Mouse (Mus musculus): ENCODE data around the gene Dstn.
A peak's percentile ranks its signal among the peaks of the same experiment; 100 is the strongest.

The Dstn gene

GRCm38 (mm10) chr2:143934439-143934838 is 19.3 kb downstream of the Dstn start:
- Histone ChIP-seq H3K27me3 (ENCODE audit: control insufficient read depth, insufficient read depth, low read length, poor library complexity, severe bottlenecking) (no peaks in the 10 kb centered on the region), H3K36me3 (ENCODE audit: control insufficient read depth, insufficient read depth, low read length, poor library complexity, severe bottlenecking) (no peaks in the 10 kb centered on the region)
- no peak for DNase-seq (ENCODE audit: low read depth, low spot score)

GRCm38 (mm10) chr2:143937861-143938260 is 22.7 kb downstream of the Dstn start:
- DNase-seq (ENCODE audit: low read depth, low spot score), result no peak
- no peaks in the 10 kb centered on the region for H3K27me3 ChIP-seq (ENCODE audit: control insufficient read depth, insufficient read depth, low read length, poor library complexity, severe bottlenecking)
- H3K36me3 ChIP-seq (ENCODE audit: control insufficient read depth, insufficient read depth, low read length, poor library complexity, severe bottlenecking), result peaks cover 5% of the 10 kb centered on the region

GRCm38 (mm10) chr2:143940406-143940805 is 25.3 kb downstream of the Dstn start:
- H3K36me3 ChIP-seq (ENCODE audit: control insufficient read depth, insufficient read depth, low read length, poor library complexity, severe bottlenecking), result peaks cover 5% of the 10 kb centered on the region
- H3K27me3 ChIP-seq (ENCODE audit: control insufficient read depth, insufficient read depth, low read length, poor library complexity, severe bottlenecking), result no peaks in the 10 kb centered on the region
- DNase-seq (ENCODE audit: low read depth, low spot score), result no peak

- no peaks in the 10 kb centered on the region for H3K27me3 ChIP-seq (ENCODE audit: control insufficient read depth, insufficient read depth, low read length, poor library complexity, severe bottlenecking)
- no peak for DNase-seq (ENCODE audit: low read depth, low spot score)
- H3K36me3 ChIP-seq (ENCODE audit: control insufficient read depth, insufficient read depth, low read length, poor library complexity, severe bottlenecking), result peaks cover 10% of the 10 kb centered on the region
Measured at GRCm38 (mm10) chr2:143944796-143945195, 29.7 kb downstream of the Dstn start.

- peak; percentile 59 for DNase-seq (ENCODE audit: low read depth, low spot score)
- H3K36me3 ChIP-seq (ENCODE audit: control insufficient read depth, insufficient read depth, low read length, poor library complexity, severe bottlenecking), result peaks cover 12% of the 10 kb centered on the region
- H3K27me3 ChIP-seq (ENCODE audit: control insufficient read depth, insufficient read depth, low read length, poor library complexity, severe bottlenecking), result no peaks in the 10 kb centered on the region
Measured at GRCm38 (mm10) chr2:143945466-143946075, 30.5 kb downstream of the Dstn start.

- no peaks in the 10 kb centered on the region for H3K27me3 ChIP-seq (ENCODE audit: control insufficient read depth, insufficient read depth, low read length, poor library complexity, severe bottlenecking)
- H3K36me3 ChIP-seq (ENCODE audit: control insufficient read depth, insufficient read depth, low read length, poor library complexity, severe bottlenecking), result peaks cover 14% of the 10 kb centered on the region
- no peak for DNase-seq (ENCODE audit: low read depth, low spot score)
Measured at GRCm38 (mm10) chr2:143946399-143946798, 31.3 kb downstream of the Dstn start.

GRCm38 (mm10) chr2:143947981-143948380 is 32.9 kb downstream of the Dstn start:
- H3K36me3 ChIP-seq (ENCODE audit: control insufficient read depth, insufficient read depth, low read length, poor library complexity, severe bottlenecking), result peaks cover 10% of the 10 kb centered on the region
- H3K27me3 ChIP-seq (ENCODE audit: control insufficient read depth, insufficient read depth, low read length, poor library complexity, severe bottlenecking), result no peaks in the 10 kb centered on the region
- DNase-seq (ENCODE audit: low read depth, low spot score), result no peak

- peaks cover 10% of the 10 kb centered on the region for H3K36me3 ChIP-seq (ENCODE audit: control insufficient read depth, insufficient read depth, low read length, poor library complexity, severe bottlenecking)
- no peaks in the 10 kb centered on the region for H3K27me3 ChIP-seq (ENCODE audit: control insufficient read depth, insufficient read depth, low read length, poor library complexity, severe bottlenecking)
- no peak for DNase-seq (ENCODE audit: low read depth, low spot score)
Measured at GRCm38 (mm10) chr2:143948416-143948815, 33.3 kb downstream of the Dstn start.

- Histone ChIP-seq H3K36me3 (ENCODE audit: control insufficient read depth, insufficient read depth, low read length, poor library complexity, severe bottlenecking) (peaks cover 10% of the 10 kb centered on the region), H3K27me3 (ENCODE audit: control insufficient read depth, insufficient read depth, low read length, poor library complexity, severe bottlenecking) (no peaks in the 10 kb centered on the region)
- DNase-seq (ENCODE audit: low read depth, low spot score), result no peak
Measured at GRCm38 (mm10) chr2:143949217-143949616, 34.1 kb downstream of the Dstn start.

- DNase-seq (ENCODE audit: low read depth, low spot score), result no peak
- no peaks in the 10 kb centered on the region for H3K27me3 ChIP-seq (ENCODE audit: control insufficient read depth, insufficient read depth, low read length, poor library complexity, severe bottlenecking)
- peaks cover 11% of the 10 kb centered on the region for H3K36me3 ChIP-seq (ENCODE audit: control insufficient read depth, insufficient read depth, low read length, poor library complexity, severe bottlenecking)
Measured at GRCm38 (mm10) chr2:143950290-143951027, 35.3 kb downstream of the Dstn start.

GRCm38 (mm10) chr2:143951028-143951420 is 35.9 kb downstream of the Dstn start:
- DNase-seq (ENCODE audit: low read depth, low spot score), result no peak
- Histone ChIP-seq H3K27me3 (ENCODE audit: control insufficient read depth, insufficient read depth, low read length, poor library complexity, severe bottlenecking) (no peaks in the 10 kb centered on the region), H3K36me3 (ENCODE audit: control insufficient read depth, insufficient read depth, low read length, poor library complexity, severe bottlenecking) (peaks cover 11% of the 10 kb centered on the region)

- no peaks in the 10 kb centered on the region for H3K27me3 ChIP-seq (ENCODE audit: control insufficient read depth, insufficient read depth, low read length, poor library complexity, severe bottlenecking)
- H3K36me3 ChIP-seq (ENCODE audit: control insufficient read depth, insufficient read depth, low read length, poor library complexity, severe bottlenecking), result peaks cover 10% of the 10 kb centered on the region
- DNase-seq (ENCODE audit: low read depth, low spot score), result no peak
Measured at GRCm38 (mm10) chr2:143951546-143952315, 36.6 kb downstream of the Dstn start.

GRCm38 (mm10) chr2:143953944-143954343 is 38.8 kb downstream of the Dstn start:
- DNase-seq (ENCODE audit: low read depth, low spot score), result peak; percentile 23
- no peaks in the 10 kb centered on the region for H3K27me3 ChIP-seq (ENCODE audit: control insufficient read depth, insufficient read depth, low read length, poor library complexity, severe bottlenecking)
- peaks cover 9% of the 10 kb centered on the region for H3K36me3 ChIP-seq (ENCODE audit: control insufficient read depth, insufficient read depth, low read length, poor library complexity, severe bottlenecking)

GRCm38 (mm10) chr2:143955004-143955403 is 39.9 kb downstream of the Dstn start:
- no peaks in the 10 kb centered on the region for H3K27me3 ChIP-seq (ENCODE audit: control insufficient read depth, insufficient read depth, low read length, poor library complexity, severe bottlenecking)
- peaks cover 6% of the 10 kb centered on the region for H3K36me3 ChIP-seq (ENCODE audit: control insufficient read depth, insufficient read depth, low read length, poor library complexity, severe bottlenecking)
- DNase-seq (ENCODE audit: low read depth, low spot score), result no peak

- no peak for DNase-seq (ENCODE audit: low read depth, low spot score)
- H3K27me3 ChIP-seq (ENCODE audit: control insufficient read depth, insufficient read depth, low read length, poor library complexity, severe bottlenecking), result no peaks in the 10 kb centered on the region
Measured at GRCm38 (mm10) chr2:143955746-143956145, 40.6 kb downstream of the Dstn start.

More at GRCm38 (mm10) chr2:143955746-143956145, 40.6 kb downstream of the Dstn start:
- H3K36me3 ChIP-seq (ENCODE audit: control insufficient read depth, insufficient read depth, low read length, poor library complexity, severe bottlenecking), result peaks cover 4% of the 10 kb centered on the region

Measured in splenic B cell, adult 2 months (primary cell).